Mouse (Mus musculus): ENCODE data around the gene Pik3c2b.

Pik3c2b gene

DNA sequence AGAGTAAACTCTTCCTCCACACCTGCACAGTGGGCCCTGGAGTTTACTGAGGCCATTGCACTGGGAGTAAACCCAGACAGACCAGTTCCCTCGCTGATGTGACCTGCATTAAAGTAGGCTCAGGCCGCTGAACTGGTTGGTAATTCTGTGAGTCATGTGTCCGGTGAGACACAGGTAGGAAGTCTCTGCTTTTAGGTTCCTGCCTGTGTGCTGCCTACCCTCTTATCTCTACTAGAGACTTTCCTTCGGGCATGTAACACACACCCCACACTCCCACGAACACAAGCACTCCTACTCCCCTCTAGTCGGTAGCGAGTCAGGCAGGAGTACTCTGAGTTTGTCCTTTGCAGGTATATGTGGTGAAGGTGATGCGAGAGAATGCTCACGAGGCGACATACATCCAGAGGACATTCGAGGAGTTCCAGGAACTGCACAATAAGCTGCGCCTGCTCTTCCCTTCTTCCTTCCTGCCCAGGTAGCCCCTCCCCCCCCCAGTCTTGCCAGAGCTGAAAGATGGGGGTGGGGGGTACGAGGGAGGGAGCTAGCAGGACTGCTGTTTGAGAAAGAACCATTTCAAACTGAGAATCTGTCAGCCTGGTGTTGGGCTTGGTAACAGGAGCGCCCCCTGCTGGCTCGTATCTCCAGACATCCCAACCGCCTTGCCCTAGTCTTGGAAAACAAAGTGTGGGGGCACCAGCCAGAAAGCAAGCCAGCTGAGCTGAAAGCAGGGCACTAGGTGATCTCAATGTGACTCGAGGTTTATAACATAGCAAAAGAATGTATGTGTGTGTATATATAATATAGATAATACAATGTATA, 55.7 kb downstream of the Pik3c2b start:
- peak; percentile 78 for DNase-seq

DNA sequence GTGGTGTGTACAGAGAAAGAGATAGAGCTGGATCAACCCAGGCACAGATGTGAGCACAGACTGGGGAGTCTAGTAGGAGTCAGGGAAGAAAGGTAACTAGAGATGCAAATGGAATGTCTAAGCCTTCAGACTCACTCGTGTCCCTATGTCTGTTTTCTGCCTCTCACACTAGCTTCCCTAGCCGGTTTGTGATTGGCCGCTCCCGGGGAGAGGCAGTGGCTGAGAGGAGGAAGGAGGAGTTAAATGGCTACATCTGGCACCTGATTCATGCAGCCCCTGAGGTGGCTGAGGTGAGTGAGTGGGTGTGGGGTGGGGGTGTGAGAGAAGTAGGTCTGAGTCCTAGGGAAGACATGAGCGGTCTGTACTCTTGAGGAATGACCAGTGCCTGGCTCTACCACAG, 56.6 kb downstream of the Pik3c2b start:
- no peak for DNase-seq

DNA sequence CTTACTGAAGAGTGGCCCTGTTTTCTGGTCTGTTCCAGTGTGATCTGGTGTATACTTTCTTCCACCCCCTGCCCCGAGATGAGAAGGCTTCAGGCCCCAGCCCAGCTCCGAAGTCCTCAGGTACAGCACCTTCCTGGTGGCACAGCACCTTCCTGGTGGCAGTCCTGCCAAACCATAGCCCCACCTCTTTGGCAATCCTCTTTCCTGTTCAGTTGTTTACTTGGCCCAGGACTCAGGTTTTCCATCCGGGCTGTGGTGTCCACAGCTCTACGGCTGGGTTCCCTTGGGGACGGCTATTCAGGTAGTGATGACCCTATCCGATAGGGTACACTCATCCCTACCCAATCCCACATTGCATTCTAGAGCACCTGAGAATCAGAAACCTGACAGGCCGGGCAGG, 57.8 kb downstream of the Pik3c2b start:
- DNase-seq, result no peak

DNA sequence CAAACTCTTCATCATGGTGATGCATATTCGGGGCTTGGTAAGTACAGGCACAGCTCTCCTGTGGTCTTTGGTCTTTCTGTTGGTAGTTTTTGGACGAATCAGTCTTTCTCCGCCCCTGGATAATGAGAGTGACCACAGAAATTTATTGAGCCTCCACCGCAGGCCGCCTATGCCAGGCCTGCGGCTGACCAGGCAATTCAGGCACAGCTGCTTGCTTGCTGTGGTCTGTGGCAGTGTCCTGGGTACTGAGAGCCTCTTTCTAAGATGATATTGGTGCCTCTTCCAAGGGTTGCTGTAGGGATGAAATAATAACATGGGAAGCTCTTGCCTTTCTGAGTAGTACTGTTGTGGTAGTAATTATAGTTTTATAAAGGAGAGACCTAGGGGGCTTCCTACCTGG, 58.4 kb downstream of the Pik3c2b start:
- DNase-seq, result no peak

DNA sequence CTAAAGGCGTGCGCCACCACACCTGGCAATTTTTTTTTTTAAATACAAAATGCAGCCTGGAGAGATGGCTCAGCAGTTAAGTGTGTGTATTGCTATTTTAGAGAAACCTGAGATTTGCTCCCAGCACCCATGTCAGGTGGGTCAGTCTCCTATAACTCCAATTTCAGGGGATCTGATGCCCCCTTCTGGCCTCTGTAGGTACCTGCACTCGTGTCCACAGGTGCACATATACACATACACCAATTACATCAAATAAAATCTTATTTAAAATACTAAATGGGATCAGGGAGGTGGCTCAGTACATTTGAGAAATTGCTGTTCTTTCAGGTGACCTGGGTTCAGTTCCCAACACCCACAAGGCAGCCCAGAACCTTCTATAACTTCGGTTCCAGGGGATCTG, 70.6 kb downstream of the Pik3c2b start:
- no peak for DNase-seq

DNA sequence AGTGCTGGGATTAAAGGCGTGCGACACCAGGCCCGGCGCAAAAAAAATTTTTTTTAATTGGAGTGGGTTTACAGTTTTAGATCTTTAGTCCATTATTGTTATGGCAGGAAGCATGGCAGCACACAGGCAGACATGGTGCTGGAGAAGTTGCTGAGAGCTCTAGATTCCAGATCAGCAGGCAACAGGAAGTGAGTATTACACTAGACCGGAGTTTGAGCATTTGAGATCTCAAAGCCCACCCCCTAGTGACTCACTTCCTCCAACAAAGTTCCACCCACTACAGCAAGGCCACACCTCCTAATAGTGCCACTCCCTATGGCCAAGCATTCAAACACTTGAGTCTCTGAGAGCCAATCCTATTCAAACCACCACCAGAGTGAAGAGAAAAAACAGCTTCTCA, 72.7 kb downstream of the Pik3c2b start:
- DNase-seq, result no peak

DNA sequence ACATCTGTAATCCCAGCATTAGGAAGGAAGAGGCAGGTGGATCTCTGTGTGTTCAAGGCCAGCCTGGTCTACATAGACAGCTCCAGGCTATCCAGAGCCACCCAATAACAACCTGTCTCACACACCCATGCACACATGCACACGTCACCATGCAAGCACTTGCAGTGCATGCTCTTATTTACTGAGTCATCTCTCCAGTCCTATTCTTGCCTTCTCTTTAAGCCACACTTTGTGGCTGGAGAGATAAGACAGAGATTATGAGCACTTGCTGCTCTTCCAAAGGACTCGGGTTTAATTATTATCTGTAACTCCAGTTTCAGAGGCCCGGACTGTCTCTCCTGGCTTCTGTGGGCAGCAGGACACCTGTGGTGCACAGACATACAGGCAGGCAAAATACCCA, 73.4 kb downstream of the Pik3c2b start:
- no peak for DNase-seq

DNA sequence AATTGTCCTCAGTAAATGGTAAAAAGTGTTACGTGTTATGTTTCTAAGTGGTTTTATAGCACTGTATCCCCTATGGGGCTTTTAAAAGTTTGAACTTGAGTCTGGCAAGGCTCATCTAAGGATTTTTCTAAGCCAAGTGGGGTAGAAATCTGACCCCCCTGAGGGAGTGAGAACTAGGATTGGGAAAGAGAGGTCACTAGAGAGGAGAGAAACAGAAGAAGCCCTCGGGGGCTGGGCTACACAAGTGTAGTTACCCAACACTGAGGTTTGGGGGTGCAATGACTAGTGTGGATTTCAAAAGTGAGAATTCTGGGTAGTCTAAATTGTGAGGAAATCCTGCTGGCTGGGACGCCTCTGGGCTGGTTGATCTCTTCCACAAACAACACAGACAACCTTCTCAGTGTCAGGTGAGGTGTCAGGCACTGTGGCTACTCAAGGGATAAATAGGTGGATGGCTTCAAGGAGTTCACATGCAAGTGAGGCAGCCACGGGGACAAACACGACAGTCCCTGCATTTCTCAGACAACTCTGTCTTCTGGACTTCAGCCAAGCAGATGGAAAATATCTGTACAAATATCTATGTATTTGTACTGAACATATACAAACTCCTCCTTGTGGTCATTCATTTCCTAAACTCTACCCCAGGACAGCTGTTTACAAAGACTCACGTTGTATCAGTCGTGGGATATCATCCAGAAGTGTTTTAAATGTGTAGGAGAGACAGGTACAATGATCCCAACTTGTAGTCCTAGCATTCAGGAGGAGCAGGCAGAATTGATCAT, 74.7 kb downstream of the Pik3c2b start:
- no peak for DNase-seq

DNA sequence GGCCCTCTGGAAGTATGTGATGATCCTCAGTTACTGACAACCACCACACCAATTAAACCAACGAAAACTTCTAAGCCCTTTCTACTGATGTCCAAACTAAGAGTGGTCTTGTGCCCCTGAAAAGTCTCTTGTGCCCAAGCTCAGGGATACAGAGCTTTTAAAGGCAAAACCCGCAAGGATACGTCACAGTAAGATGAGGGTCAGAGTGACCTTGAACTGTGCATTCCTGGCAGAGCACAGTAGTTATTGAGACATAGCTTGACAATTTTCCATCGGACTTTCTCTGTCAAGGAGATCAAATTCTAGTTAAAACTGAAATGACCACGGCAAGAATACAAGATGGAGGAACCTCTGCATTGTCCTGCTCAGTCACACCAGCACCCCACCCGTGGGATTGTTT, 75.8 kb downstream of the Pik3c2b start:
- DNase-seq, result no peak

DNA sequence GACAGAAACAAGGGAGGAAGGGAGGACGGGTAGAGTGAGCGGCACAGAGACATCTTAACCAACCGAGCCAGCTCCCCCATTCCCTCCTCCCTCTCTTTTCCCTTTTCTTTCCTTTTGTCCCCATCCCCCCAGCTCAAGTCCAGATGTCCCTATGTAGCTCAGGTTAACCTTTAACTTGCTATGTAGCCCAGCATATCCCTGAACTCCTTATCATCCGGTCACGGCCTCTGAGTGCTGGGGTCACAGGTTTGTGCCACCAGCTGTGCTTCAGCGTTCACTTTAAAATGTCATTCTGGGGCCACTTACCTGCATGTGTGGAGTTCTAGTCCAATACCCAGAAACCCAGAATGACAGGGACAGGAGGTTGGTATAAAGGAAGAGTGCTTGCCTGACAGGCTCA, 78.7 kb downstream of the Pik3c2b start:
- DNase-seq, result no peak

DNA sequence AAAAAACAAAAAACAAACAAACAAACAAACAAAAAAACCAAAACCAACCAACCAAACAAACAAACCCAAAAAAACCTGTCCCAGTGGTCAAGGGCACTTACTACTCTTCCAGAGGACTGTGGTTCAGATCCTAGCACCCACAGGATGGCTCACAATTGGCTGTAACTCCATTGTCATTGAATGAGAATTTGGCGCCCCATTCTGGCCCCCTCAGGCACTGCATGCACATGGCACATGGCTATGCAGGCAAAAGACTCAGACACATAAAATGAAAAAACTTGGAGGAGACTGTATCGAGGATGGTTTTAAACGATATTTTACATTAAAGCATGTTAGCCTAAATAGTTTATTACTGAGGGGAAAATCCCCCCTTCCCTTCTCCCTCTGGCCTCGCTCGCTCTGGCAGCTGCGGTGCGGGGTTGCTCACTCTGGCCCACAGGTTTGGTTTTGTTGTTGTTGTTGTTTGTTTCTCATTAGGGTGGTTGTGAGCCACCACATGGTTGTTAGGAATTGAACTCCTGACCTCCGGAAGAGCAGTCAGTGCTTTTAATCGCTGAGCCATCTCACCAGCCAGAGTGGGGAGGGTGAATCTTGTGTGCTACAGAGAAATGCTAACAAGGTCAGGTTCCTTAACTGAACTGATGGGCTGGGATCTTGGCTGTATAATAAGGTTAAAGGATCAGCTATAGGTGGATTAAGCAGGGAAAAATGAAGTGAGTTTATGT, 80.3 kb downstream of the Pik3c2b start:
- no peak for DNase-seq

DNA sequence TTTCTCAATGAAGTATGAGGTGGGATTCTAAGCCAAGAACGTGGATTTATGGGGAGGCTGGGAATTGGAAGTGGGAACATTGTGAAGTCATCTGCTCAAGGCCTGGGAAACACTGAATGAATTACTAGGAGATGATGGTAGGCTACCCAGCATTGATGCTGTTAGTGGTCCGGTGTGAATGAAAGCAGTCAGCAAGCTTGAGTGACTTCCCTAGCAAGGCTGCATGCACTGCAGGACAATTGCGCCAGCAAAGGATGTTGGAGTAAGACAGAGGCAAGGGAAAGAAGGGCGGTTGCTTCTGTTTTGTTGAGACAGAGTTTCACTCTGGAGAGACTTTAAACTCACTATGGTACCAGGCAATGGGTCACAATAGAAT, 80.9 kb downstream of the Pik3c2b start:
- no peak for DNase-seq

DNA sequence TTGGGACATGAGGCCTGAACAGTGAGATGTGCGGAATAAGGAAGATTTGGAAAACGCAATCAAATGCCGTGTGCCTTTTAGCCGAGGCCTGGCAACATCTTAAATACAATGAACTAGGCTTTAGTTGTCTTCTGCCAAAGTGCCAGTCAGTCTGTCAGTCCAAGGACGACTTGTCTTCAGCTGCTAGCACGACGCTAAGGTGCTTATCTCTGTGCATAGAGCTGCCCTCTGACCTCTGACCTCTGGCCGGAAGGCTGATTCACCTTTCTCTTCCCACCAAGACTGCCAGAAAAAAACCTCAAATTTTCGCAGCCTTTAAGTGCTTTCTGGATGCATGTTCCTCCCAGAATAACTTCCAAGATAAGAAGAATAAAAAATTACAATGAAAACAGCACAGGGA, 81.9 kb downstream of the Pik3c2b start:
- DNase-seq, result no peak

DNA sequence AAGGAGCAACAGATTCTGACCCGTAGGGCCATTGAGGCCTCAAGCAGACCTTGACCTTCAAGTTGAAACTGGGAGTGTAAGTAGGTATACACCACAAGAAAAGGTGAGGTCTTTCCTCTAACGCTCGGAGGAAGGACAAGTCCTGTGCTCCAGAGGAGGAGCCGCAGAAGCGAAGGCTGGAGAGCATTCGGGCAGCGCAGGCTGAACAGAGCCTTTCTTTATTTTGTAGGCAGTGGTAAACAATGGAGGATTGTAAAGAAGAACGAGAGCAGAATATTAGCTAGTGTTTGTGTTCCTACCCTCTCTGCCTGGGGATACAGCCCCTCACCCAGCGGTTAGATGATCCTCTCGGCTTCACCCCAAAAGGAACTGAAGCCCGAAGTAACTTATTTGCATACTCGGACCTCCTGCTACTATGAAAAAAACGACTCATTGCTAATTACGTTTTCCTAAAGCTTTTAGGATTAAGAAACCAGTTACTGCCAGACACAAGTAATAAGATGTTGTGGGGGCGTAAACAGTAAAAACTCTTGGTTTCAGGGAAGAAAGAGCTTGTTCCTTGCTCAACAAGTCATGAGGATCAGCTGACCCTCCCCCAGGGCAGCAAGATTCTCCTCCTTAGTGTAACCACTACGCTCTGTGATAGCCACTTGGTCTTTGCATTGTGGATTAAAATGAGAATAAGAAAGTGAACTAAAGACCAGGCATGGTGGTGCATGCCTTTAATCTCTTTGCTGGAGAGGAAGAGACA, 84.2 kb downstream of the Pik3c2b start:
- DNase-seq, result no peak

DNA sequence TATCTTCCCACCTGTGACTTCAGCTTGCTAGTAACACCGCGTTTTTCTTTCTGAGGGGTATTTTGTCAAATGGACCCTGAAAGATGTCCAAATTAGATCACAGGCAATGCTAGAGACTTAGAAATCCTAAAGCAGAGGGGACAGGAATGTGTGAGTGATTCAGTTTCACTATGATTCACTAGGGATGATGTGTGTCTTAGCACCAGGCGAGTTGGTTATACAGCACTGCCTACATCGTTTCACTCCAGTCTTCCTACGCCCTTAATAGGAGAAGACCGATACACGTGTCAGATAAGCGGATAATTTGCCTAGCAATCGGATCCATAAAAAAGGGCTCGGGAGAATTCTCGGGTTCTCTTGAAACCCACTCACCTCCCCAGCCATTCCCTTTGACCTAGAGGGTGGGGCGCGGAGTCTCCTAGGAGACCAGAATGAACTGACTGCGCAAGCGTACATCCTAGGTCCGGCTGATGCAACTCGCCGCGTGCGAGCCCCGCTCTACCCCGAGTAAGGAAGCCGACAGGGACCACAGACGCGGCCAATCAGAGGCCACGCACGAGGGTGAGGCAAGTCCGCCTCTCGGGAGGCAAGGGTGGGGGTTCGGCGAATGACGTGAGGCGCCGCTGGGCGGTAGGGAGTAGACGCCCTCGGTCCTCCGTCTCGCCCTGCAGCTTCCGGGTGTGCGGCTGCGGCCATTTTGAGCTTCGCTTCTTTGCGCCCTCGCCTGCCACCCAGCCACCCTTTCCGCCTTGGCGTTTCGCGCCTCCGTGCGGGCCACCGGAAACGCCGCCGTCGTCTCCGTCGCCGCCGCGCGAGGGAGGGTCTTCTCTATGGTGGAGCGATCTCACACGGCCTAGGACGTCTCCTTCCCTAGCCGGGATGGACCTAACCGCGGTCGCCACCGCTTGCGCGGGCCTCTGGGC, 85.4 kb downstream of the Pik3c2b start, which contains the start of gene Ppp1r15b:
Ppp1r15b (plus strand) TSS at position 506 of the 923 bp plus-strand sequence.
- DNase-seq, result peak; percentile 98

DNA sequence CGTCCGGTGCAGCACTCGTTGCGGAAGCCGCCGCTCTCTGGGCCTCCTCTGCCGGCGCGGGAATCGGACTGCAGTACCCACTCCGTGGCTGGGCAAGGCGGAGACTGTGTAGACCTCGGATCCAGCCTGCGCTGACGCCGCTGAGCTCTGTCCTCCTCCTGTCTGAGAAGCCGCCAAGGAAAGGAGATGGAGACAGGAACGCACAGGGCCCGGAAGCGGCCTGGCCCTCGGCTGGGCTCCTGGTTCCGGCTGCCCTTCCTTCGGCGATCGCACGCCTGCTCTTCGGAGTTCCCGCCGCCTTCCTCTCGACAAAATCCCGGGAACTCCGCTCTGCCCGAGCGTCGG, 86.1 kb downstream of the Pik3c2b start:
- DNase-seq, result no peak

DNA sequence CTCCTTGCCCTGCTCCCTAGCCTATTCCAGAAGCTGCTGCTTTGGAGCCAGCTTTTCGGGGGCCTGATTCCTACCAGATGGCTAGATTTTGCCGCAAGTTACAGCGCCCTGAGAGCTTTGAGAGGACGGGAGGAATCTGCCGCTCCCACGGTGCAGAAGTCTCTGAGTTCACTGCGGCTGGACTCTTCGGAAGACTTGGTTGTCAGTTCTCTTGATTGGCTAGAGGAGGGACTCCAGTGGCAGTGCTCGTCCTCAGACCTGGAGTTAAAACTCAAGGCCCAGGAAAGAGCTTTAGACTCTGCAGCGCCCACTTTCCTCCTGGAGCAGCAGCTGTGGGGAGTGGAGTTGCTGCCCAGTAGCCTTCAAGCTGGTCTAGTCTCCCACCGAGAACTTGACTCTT, 86.5 kb downstream of the Pik3c2b start:
- peak; percentile 31 for DNase-seq

DNA sequence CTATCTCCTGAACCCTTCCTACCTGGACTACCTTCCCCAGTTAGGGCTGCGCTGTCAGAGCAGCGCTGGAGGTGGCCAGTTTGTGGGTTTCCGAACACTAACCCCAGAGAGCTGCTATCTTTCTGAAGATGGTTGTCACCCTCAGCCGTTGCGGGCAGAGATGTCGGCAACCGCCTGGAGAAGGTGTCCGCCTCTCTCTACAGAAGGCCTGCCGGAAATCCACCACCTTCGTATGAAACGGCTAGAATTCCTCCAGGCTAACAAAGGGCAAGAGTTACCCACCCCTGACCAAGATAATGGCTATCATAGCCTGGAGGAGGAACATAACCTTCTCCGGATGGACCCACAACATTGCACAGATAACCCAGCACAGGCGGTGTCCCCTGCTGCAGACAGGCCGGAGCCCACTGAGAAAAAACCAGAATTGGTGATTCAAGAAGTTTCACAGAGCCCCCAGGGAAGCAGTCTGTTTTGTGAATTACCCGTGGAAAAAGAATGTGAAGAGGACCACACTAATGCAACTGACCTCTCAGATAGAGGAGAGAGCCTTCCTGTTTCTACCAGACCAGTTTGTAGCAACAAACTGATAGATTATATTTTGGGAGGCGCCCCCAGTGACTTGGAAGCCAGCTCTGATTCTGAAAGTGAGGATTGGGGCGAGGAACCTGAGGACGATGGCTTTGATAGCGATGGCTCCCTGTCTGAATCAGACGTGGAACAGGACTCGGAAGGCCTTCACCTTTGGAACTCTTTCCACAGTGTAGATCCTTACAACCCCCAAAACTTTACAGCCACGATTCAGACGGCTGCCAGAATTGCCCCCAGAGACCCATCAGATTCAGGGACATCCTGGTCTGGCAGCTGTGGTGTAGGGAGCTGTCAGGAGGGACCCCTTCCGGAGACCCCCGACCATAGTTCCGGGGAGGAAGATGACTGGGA, 87.2 kb downstream of the Pik3c2b start:
- DNase-seq, result peak; percentile 11

DNA sequence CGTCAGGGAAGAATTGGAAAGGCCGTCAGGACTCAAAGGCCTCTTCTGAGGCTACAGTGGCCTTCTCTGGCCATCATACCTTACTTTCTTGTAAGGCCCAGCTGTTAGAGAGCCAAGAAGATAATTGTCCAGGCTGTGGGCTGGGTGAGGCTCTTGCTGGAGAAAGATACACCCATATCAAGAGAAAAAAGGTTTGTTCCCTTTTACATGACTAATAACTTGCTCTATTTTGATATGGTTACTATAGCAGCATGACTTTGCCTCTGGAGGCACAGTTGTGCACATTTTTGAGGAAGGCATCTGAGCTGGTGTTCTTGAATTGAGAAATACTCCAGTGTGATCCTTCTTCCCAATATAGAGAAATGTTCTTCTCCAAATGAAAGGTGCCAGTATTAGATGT, 88.0 kb downstream of the Pik3c2b start:
- DNase-seq, result no peak

DNA sequence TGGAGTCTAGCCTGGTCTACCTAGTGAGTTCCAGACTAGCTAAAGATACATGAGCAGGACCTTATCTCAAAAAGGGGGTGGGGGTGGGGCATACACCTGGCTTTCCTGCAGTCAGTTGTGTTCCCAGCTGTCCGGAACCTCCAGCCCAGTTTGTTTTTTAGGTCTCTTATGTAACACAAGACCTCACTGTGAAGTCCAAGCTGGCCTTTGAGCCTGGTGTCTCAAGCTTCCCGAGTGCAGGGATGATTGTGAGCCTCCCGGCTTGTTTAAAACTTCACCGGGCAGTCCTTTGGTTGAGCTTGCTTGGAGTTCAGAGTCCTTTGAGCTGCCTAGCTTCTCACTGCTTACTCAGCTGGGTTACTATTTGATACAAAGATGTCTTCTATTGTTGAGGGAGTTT, 88.6 kb downstream of the Pik3c2b start:
- no peak for DNase-seq

DNA sequence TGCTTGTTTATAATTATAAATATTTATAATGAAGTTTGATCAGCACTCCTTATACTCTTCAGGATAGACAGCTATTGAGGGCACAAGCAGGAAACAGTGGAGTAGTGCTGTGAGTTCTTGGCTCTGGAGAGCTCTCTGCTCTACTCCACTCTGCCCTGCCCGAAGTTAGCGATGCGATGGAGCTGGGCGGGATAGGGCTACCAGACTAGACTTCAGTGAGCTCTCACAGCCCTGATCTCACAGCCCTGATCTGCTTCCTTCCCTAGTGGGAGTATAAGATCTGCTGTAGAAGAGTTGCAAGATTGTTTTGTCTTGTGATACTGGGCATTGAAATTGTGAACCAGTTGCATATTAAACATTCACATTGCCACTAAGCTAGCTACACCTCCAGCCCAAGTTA, 89.4 kb downstream of the Pik3c2b start:
- DNase-seq, result no peak
